Mouse (Mus musculus) heart, postnatal 14 days (tissue): ENCODE results near the gene Zfp655. TPM values are rescaled to one million over a fixed set of nuclear protein-coding genes. Genes with fewer than 3 reads are reported as not detected.
"Not testable (repeated sequence)": the region's sequence is repeated elsewhere in the genome, so short reads cannot be mapped to it uniquely, and the experiment has no call there.

Experiments used
- DNase-seq, 2 experiments: peaks; one replicate each; pipeline ENCODE4 v3.0.0; 2021 to 2022
- intact Hi-C: fragments of 180-260 bp; cut with DNase I; formaldehyde crosslinking; loops from one replicate; pipeline ENCODE4 v1.15.1; 2025
- total RNA-seq, 2 experiments: library from RNA; stranded (reverse); gene quantifications; 2 replicates each; pipeline ENCODE4 v1.2.3; 2021

Gene Zfp655
- total RNA-seq, 2 experiments from 2014 or later = 28.3 to 31.9 TPM

DNA sequence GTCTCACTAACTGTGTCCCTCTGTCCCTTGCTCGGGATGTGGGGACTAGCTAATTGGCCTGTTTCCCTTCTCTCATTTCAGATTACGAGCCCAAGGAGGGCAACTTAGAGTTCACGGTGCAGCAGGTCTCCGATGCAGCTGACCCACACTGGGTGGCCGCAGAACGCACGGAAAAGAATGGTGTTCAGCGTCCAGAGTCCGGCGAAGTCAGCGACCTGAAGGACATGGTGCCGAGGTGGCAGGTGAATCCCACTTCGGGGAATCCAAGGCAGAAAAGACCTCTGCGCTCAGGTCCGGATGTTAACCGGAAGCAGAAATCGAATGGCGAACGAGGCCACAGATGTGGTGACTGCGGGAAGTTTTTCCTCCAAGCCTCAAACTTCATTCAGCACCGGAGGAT, 13.3 kb upstream of the Zfp655 start:
- intact Hi-C loops = loop anchor here (10.0 kb wide), 1 partner anchor 147 kb away; no protein-coding TSS in a partner anchor

DNA sequence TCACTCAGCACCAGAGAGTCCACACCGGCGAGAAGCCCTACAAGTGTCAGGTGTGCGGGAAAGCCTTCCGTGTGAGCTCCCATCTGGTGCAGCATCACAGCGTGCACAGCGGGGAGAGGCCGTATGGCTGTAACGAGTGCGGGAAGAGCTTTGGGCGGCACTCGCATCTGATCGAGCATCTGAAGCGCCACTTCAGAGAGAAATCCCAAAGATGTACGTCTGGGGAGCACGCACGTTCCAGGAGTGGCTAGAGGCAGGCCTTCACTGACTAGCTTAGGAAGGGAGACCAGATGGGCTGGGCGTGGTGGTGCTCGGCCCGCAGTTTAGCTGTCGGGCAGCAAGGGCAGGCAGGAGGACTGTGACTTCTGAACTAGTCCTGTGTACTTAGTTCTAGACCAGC, 12.8 kb upstream of the Zfp655 start:
- intact Hi-C loops = loop anchor here (10.0 kb wide), 1 partner anchor 146 kb away; no protein-coding TSS in a partner anchor
- no peak for DNase-seq

More for the DNA sequence above, 13.3 kb upstream of the Zfp655 start:
- no peak for DNase-seq

DNA sequence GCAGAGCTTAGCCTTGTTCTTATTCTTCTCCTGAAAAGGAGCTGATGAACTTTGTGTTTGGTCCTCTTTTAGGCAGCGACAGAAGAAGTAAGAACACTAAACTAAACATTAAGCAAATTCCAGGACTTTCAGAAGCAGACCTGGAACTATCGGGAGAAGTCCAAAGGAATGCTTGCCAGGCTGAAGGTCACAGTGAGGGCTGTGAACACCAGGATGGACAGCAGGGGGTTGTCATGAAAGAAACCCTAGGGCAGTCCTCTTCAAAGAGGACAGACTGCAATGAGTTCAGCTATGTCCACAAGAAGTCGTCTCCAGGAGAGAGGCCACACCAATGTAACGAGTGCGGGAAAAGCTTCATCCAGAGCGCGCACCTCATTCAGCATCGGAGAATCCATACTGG, 11.5 kb upstream of the Zfp655 start:
- DNase-seq = no peak
- intact Hi-C loops = loop anchor here (10.0 kb wide), 1 partner anchor 145 kb away; no protein-coding TSS in a partner anchor

DNA sequence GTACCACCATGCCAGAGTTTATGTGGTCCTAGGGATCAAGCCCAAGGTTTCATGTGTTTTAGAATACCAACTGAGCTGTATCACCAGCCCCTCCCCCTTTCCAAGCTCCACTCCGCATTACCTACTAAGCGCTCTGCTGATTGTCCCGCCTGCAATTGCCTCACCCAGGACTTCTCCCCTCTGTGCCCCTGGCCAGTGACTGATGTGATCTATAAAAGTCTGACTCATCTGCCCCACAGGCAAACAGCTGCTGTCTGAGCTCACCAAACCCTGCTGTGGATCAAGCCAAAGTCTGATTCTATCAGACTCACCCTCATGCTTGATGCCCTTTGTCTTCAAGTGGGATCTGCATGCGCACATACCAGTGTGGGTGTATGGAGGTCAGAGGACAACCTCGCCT, 8.7 kb upstream of the Zfp655 start:
- intact Hi-C loops = no loop called here

DNA sequence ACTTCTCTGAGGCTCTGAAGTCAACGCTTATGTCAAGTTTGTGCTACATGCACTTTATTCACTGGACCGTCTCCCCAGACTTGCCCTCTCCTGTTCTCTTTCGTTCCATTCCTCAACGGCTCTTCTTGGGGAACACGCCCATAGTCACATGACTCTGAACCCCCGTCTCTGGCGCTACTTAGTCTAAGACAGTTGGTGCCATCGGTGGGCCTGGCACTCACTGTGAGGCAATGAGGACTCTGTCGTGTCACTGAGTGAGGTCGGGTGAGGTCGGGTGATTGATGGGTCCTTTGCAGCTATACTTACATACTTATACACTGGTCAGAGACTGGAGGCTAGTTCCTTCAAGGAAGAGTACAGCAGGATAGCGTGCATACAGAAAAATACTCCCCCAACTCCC, 8.1 kb upstream of the Zfp655 start:
- intact Hi-C loops = no loop called here
- no peak for DNase-seq

More for the DNA sequence above, 8.7 kb upstream of the Zfp655 start:
- DNase-seq = no peak

DNA sequence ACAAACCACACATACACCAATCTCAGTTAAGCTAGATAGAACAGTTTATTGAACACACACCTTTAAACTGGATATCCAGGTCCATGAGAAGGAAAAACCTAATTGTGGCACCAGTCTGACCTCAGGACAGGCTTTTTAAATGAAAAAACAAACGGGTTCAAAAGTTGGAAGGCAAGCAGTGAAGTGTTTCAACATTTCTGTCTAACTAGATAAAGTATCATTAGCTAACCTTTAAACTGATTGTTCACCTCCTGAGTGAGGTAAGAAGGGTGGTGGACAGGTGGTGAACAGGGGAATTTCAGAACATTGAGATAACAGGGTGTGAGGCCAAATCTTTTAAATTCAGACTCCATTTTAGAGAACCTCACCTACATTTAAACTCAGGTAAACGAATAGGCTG, 5.1 kb upstream of the Zfp655 start:
- no peak for DNase-seq
- intact Hi-C loops = no loop called here

DNA sequence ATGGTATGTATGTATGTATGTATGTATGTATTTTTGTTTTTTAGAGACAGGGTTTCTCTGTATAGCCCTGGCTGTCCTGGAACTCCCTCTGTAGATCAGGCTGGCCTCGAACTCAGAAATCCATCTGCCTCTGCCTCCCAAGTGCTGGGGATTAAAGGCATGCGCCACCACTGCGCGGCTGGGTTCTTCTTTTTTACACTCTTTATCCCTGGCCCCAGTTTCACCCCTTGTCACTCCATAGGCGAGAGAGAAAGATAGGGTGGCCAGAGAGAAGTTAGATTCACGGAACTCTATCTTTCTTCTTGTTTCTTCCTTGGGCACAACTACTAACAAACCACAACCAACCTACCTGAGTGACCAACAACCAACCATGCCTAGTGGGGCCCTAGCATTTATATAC, 2.2 kb upstream of the Zfp655 start:
- DNase-seq, intact Hi-C loops: not testable (repeated sequence)

DNA sequence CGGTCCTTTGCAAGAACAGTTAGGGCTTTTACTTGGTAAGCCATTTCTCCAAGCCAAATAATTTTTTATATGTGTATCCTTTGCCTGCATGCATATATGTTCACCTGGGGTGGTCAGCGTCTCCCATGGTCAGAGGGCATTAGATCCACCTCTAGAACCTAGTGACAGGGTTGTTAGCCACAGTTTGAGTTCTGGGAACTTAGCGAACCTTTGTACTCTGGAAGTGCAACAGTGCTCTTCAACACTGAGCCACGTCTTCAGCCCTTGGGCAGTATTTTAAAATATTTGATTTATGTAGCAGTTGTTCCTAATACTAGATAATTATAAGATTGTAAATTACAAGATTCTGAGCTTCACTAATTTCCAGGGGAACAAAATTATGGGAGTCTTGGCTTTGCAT, 874 bp upstream of the Zfp655 start:
- no peak for DNase-seq
- intact Hi-C loops = loop anchor here (2.0 to 5.0 kb wide), 3 partner anchors 26 to 63 kb away; partner anchors contain the start of genes Cpsf4, Ptcd1, Zkscan5 and Zscan25

DNA sequence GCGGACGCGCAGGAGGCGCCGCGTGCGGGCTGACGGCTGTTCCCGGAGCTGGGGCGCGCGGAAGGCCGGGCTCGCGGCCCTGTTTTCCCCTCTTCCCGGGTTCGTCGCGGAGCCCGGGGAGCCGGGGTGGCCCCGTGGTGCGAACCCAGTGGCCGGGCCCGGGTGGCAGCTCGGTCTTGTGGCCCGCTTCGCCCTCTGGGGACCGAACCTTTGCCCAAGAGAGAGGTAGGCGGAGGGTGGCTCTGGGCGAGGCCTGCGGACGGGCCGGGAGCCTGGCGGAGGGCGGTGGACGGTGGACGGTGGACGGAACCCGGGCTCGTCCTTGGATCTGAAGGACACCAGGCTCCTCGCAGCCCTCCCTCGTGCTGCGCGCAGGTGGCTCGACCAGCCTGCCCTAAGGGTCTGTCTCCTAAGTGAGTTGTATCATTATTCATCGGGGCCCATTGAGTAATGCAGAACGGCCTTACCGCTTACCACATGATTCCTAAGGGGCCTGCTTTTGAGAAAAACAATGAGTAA, 437 bp downstream of the Zfp655 start:
- no peak for DNase-seq
- intact Hi-C loops = loop anchor here (2.0 to 5.0 kb wide), 3 partner anchors 27 to 65 kb away; partner anchors contain the start of genes Cpsf4, Ptcd1, Zkscan5 and Zscan25

DNA sequence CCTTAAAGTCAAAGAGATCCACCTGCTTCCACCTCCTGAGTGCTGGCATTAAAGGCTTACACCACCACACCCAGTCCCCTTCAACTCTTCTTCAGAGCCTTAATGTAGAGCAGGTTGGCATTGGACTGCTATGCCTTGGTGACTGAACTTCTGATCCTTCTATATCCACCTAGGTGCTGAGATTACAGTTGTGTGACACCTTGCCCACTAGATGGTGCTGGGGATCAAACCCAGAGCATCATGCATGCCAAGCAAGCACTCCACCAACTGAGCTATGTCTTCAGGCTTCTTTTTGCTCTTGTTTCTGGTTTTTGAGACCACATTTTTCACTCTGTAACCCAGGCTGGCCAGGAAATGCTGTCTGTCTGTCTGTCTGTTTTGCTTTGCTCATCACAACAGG, 3.1 kb downstream of the Zfp655 start:
- intact Hi-C loops = loop anchor here (5.0 kb wide), 1 partner anchor 67 kb away; the partner anchor contains the start of genes Cpsf4 and Ptcd1
- peak in 1 of 2 experiments; percentile 21 for DNase-seq

DNA sequence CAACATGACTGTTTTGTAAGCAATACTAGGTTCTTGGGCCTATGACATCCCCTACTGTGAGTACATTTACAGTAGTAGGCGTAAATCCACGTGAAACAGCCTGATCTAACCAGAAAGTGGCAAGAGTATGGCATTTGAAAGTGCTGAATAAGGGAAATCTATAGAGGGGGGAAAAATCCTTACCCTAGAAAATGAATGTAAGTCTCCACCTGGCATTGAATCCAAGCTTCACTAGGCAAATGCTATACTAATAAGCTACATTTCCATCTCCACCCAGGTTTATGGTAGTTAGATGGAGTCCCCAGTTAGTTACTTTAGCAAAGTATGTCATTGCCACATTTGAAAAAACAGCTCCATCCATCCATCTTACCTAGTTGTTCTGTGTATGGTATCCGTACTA, 18.0 kb downstream of the Zfp655 start:
- no peak for DNase-seq
- intact Hi-C loops = no loop called here

DNA sequence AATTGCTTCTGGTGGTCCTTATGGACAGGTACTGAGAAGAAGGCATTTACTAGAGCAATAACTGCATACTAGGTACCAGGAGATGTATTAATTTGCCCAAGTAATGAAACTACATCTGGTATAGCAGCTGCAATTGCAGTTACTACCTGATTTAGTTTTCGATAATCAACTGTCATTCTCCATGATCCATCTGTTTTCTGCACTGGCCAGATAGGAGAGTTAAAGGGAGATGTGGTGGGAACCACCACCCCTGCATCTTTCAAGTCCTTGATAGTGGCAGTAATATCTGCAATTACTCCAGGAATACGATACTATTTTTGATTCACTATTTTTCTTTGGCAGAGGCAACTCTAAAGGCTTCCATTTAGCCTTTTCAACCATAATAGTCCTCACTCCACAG, 42.1 kb downstream of the Zfp655 start:
- intact Hi-C loops, DNase-seq: not testable (repeated sequence)

DNA sequence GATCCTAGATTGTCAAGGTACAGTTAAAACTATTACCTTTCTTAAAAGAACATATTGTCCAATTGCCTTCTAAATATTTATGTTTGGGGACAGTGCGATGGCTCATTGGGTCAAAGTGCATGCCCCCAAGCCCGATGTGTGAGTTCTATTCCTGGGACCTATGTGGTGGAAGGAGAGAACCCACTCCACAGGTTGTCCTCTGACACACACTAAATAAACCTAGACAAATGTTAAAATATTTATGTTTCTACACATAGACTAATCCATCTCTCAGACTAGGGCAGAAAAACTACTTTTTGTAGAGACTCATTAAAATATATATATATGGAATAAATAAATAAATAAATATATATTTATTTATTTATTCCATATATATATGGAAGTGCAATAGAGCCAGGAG, 48.4 kb downstream of the Zfp655 start:
- no peak for DNase-seq
- intact Hi-C loops = loop anchor here (2.0 kb wide), 1 partner anchor 49 kb away; the partner anchor contains the start of gene Zfp655

DNA sequence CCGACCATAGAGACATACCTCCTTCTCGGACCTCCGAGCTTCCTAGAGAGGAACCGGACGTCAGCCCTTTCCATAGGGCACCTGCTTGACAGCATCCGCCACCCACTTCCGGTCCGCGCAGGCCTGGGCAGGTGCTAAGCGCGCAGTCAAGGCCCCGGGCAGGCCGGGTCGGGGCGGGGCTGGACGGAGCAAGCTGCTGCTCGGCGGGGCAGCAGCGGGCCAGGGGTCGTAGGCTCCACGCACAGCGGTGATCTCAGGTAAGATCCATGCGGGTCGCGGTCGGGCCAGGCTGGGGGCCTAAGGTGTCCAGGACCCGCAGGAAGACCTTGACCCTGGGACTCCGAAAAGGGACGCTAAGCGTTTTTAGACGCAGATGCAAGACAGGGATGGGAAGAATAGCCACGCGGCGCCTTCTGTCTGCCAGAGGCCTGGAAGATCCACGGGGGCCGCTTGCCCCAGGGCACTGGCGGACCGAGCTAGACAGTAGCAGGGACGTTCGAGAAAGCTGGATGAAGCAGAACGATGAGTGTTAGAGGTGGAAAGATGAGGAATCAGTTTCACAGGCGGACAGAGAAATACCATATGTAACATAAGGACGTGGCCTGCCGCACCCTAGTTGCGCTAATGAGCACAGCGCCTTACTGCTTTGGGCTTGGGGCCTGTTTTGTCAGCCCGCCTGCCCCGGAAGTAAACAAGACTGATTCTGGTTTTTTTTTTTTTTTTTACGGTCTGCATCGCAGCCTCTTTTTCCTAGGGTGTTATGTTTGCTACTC, 49.0 kb downstream of the Zfp655 start, which contains the start of gene Zscan25:
Gene Zscan25, plus strand, starts transcription at position 130 of the 773 bp plus-strand sequence.
- DNase-seq = peak; percentile 90 to 92
- intact Hi-C loops = loop anchor here (2.0 kb wide), 1 partner anchor 50 kb away; the partner anchor contains the start of gene Zfp655

DNA sequence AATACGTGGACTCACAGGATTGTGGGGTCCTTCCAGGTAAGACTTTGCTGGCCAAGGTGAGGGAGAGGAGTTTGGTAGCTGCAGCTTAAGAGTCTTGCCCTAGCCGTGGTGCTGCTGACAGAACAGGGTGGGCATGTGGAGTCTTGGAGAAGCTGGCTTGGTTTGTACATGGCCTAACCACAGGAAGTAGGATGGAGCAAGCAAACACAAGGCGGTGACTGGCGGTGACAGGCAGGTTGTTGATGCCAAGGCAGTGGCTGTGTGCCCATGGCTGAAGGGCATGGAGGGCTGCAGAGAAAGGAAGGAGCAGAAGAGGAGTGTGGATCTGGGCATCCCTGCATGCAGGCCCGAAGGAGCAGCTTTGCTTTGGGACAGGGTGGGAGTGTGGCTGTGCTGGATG, 56.9 kb downstream of the Zfp655 start:
- DNase-seq = no peak
- intact Hi-C loops = no loop called here

DNA sequence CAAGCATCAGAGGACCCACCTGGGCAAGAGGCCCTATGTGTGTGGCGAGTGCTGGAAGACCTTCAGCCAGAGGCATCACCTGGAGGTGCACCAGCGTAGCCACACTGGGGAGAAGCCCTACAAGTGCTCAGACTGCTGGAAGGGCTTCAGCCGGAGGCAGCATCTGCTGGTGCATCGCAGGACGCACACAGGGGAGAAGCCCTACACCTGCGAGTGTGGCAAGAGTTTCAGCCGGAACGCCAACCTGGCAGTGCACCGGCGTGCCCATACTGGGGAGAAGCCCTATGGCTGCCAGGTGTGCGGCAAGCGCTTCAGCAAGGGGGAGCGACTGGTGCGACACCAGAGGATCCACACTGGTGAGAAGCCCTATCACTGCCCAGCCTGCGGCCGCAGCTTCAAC, 59.2 kb downstream of the Zfp655 start:
- intact Hi-C loops = no loop called here
- DNase-seq = no peak

DNA sequence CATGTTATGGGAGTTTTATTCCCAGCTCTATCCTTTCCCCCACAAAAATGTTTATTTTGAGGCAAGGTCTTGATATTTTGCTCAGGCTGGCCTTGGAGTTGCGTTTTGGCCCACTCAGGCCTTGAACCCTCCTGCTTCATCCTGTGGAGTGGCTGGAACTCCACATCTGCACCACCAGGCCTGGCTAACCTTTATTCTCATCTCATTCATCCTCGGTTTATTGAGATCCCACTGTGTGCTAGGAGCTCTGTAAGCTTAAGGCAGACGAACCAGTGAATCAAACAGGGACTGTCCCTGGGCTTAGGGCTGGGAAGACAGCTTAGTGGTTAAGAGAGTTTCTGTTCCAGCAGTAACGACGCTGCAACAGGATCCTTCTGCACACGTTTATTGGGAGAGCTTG, 60.9 kb downstream of the Zfp655 start:
- intact Hi-C loops = no loop called here
- DNase-seq = no peak
